Mouse (Mus musculus) C2C12 (cell line): ENCODE measurements around the gene Vmn1r21. TPM values are rescaled to one million over a fixed set of nuclear protein-coding genes. Genes with fewer than 3 reads are reported as not detected.
A peak's percentile ranks its signal among the peaks of the same experiment; 100 is the strongest.
"Not testable (repeated sequence)": the region's sequence is repeated elsewhere in the genome, so short reads cannot be mapped to it uniquely, and the experiment has no call there.

Experiments
- H3K27me3 ChIP-seq: one replicate; pipeline ENCODE4 v1.6.1; 2011; ENCODE audit not compliant: control insufficient read depth, insufficient read depth, insufficient read length
- H3K36me3 ChIP-seq: one replicate; pipeline ENCODE4 v1.6.1; 2011; ENCODE audit not compliant: control insufficient read depth, insufficient read depth
- H3K4me3 ChIP-seq: one replicate; pipeline ENCODE4 v1.5.1; 2011; ENCODE audit warnings: mild to moderate bottlenecking, control low read depth; ENCODE audit not compliant: poor library complexity, insufficient read depth, severe bottlenecking
- H3K79me2 ChIP-seq: one replicate; pipeline ENCODE4 v1.6.1; 2011; ENCODE audit not compliant: control insufficient read depth, insufficient read depth
- H3K79me3 ChIP-seq: one replicate; pipeline ENCODE4 v1.6.1; 2011; ENCODE audit warnings: low read depth, control low read depth
- H3ac ChIP-seq: one replicate; pipeline ENCODE3; 2011; ENCODE audit warnings: low read depth; ENCODE audit not compliant: control insufficient read depth, insufficient read length
- CEBPB ChIP-seq: IDR thresholded peaks from one replicate; pipeline ENCODE4 v1.6.1; 2011; ENCODE audit warnings: low read depth, mild to moderate bottlenecking, control low read depth, moderate library complexity
- CTCF ChIP-seq: IDR thresholded peaks from one replicate; pipeline ENCODE4 v1.5.1; 2011; ENCODE audit not compliant: control insufficient read depth, insufficient read depth, insufficient read length
- FOSL1 ChIP-seq: IDR thresholded peaks from one replicate; pipeline ENCODE4 v1.8.0; 2011; ENCODE audit warnings: mild to moderate bottlenecking, low read length; ENCODE audit not compliant: poor library complexity, insufficient read depth, severe bottlenecking
- MAX ChIP-seq: IDR thresholded peaks from one replicate; pipeline ENCODE4 v1.6.1; 2011; ENCODE audit warnings: mild to moderate bottlenecking, control low read depth
- MYOD1 ChIP-seq: IDR thresholded peaks from one replicate; pipeline ENCODE4 v1.6.1; 2011; ENCODE audit warnings: low read depth; ENCODE audit not compliant: control insufficient read depth, insufficient read length
- MYOG ChIP-seq: IDR thresholded peaks from one replicate; pipeline ENCODE4 v1.6.1; 2011; ENCODE audit not compliant: control insufficient read depth, insufficient read length; ENCODE audit errors: extremely low read depth
- USF1 ChIP-seq: IDR thresholded peaks from one replicate; pipeline ENCODE4 v1.6.1; 2011; ENCODE audit warnings: low read depth, mild to moderate bottlenecking, control low read depth, moderate library complexity
- long read RNA-seq, 2 experiments: library from polyadenylated mRNA; unstranded; transcript quantifications; one replicate each; pipeline ENCODE4 v2.0.0; 2019 to 2020
- polyA plus RNA-seq: library from polyadenylated mRNA; unstranded; fragments of >200 nt; fragmentation: generic; extraction: Trizol; gene quantifications from one replicate; pipeline ENCODE4 v1.2.1, GENCODE M21; 2012; ENCODE audit warnings: missing spikeins

Gene Vmn1r21
- not detected for polyA plus RNA-seq
- long read RNA-seq, experiment 1: 0 reads
- long read RNA-seq, experiment 2: 0 reads

DNA sequence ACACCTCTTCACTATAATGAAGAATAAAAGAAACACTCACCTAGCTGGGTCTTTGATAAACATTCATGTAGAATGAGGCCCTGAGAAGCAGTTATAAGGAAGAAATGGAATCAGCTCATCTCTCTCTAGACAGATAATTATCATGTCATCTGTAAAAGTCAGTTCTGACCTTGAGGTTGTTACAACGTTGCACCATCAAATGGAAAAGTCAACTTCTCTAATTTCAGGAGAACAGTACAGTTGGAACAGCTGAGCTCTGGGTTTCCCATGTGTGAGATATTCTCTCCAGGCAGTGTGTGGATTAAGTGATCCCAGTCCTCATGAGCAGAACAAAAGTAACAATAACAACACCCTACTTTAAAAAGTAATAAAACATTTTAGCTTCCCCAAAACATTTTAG is at the start of gene Vmn1r21:
TSS of gene Vmn1r21 (minus strand) at position 58 of the 400 bp plus-strand sequence.
- H3ac ChIP-seq: no peak within 1 kb of the TSS
- TF ChIP-seq MAX (no peak), MYOD1 (no peak), CTCF (no peak), FOSL1 (no peak), MYOG (no peak), USF1 (no peak), CEBPB (no peak)
- H3K27me3 ChIP-seq: no peaks in the 10 kb centered on the region
- no peaks in the 10 kb centered on the region for H3K79me3 ChIP-seq
- no peaks in the 10 kb centered on the region for H3K36me3 ChIP-seq
- H3K4me3 ChIP-seq: no peak within 1 kb of the TSS
- no peaks in the 10 kb centered on the region for H3K79me2 ChIP-seq

DNA sequence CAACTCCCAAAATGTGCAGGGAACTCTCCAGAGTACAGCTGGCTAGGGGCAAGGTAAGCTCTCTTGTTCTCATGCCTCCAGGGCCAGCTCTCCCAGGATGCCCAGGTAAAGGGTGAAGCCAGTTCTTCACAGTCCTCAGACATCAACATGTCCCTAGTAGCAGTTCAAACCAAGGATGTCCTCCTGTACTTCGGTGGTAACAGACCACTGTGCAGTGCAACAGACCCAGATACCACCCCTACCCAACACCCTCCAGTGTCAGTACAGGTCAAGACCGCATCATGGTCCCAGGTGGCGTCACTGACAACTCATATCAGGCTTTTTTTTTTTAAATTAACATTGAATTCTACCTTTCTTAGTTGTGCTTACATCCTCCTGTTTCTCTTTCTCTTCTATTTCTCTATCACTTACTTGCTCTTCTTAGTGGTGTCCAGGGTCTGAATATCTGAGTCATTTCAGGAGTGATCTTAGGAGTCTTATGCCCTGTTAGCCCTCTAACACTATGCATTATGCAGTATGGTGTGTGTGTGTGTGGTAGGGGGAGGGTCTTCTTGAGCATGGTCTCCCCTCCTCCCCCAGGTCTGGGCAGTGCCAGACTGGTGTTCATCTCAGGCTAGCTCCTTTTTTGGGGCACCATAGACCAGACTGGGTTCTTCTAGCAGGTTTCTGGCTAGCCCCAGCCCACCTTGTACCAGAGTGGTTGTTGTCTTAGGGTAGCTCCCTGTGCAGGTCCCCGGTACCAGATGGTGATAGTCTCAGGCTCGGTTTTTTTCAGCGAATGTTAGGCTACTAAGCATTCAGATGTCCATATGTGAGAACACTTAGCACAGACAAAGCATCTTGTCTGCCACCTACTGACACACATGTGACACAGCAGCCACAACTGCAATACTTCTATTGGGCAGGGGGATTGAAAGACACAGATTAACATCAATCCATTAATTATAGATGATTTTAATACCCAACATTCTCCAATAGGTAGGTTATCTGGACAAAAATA is 9.2 kb upstream of the Vmn1r21 start:
- Histone ChIP-seq H3K36me3 (no peaks in the 10 kb centered on the region), H3K4me3 (no peak overlapping the region), H3K79me3 (no peaks in the 10 kb centered on the region), H3K27me3 (no peaks in the 10 kb centered on the region), H3ac (no peak overlapping the region), H3K79me2 (no peaks in the 10 kb centered on the region)
- TF ChIP-seq CTCF: peak; percentile 35
- TF ChIP-seq MYOD1: no peak
- TF ChIP-seq CEBPB: no peak
- TF ChIP-seq USF1: no peak

DNA sequence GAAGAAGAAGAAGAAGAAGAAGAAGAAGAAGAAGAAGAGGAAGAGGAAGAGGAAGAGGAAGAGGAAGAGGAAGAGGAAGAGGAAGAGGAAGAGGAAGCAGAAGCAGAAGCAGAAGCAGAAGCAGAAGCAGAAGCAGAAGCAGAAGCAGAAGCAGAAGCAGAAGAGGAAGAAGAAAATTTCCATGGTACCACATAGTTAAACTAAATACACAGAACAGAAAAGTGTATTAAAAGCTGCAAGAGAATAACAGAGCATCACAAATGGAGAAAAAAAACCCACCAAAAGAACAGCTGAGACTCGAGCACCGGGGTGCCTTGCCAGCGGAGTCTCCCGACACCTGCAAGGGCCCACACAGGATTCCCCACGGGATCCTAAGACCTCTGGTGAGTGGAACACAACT is 1.0 kb upstream of the Vmn1r21 start:
- not testable (repeated sequence) for H3K4me3 ChIP-seq, H3K79me3 ChIP-seq, H3K36me3 ChIP-seq, H3ac ChIP-seq, H3K79me2 ChIP-seq, H3K27me3 ChIP-seq

DNA sequence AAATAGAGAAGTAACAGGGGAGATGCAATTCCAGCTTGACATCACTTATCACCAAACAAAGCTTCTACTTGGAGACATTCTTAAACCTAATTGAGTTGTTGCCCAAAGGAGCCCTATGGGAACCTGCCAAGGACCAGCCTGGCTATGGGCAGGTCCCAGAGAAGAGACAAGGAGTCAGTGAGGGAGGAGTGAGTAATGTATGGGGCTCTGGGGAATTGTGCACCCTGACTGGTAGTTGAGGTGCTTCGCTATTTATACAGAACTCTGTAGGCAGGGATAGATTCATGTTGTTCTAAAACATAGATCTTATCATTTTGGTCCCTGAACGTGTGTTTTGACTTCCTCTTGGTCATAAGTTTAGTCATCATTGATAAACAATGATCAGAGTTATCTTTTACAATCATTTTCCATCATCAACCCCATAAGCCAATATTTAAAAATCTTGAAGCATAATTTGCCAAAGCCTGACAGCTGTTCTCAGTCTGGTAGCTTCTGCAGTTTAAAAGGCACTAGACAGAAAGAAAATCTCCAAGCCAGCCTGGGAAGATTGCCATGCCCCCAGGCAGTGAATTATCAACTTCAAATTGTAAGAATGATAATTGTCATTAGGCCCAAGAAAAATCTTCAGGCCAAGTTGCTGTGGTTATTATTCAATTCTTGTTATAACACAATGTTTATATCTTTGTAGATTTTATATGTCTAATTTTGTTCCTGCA is 10.3 kb downstream of the Vmn1r21 start:
- Histone ChIP-seq H3ac (no peak overlapping the region), H3K79me2 (no peaks in the 10 kb centered on the region), H3K79me3 (no peaks in the 10 kb centered on the region), H3K4me3 (no peak overlapping the region), H3K27me3 (no peaks in the 10 kb centered on the region), H3K36me3 (no peaks in the 10 kb centered on the region)
- TF ChIP-seq CTCF (no peak), MYOG (no peak), MAX (no peak), MYOD1 (no peak), FOSL1 (no peak), CEBPB (no peak), USF1 (no peak)

DNA sequence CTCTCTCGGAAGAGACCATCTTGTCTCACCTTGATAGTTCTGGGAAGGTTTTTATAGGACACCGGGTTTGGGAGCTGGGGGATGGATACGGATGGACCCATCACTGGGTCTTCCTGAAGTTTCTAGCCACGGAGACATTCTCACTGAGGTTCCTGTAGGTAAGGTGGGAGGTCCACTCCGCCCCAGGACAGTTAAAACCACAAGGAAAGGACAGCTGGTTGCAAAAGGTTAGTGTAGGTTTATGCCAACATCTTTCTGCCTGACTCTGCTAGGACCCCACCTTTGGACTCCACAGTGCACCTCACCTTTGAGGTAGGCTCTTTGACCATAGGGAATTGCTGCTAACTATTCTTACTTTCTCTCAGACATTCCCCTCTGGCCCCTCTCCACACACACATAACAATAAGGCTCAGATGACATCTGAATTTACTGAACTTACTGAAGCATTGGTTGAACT is 24.9 kb downstream of the Vmn1r21 start:
- peak overlapping the region; percentile 69 for H3K4me3 ChIP-seq
- no peaks in the 10 kb centered on the region for H3K27me3 ChIP-seq
- peak overlapping the region; percentile 81 for H3ac ChIP-seq
- peaks cover 23% of the 10 kb centered on the region for H3K79me2 ChIP-seq
- H3K36me3 ChIP-seq: no peaks in the 10 kb centered on the region
- peaks cover 17% of the 10 kb centered on the region for H3K79me3 ChIP-seq
- TF ChIP-seq USF1 (no peak), MAX (no peak)
